Mouse (Mus musculus) urinary bladder, postnatal 10 days (tissue): Measurements from ENCODE around the gene Lrrc3c.
A peak's percentile ranks its signal among the peaks of the same experiment; 100 is the strongest.
"Not testable (repeated sequence)": the region's sequence is repeated elsewhere in the genome, so short reads cannot be mapped to it uniquely, and the experiment has no call there.

Source experiments
- DNase-seq: peaks from one replicate; pipeline ENCODE4 v3.0.0; 2022; ENCODE audit warnings: low spot score

Lrrc3c gene

DNA sequence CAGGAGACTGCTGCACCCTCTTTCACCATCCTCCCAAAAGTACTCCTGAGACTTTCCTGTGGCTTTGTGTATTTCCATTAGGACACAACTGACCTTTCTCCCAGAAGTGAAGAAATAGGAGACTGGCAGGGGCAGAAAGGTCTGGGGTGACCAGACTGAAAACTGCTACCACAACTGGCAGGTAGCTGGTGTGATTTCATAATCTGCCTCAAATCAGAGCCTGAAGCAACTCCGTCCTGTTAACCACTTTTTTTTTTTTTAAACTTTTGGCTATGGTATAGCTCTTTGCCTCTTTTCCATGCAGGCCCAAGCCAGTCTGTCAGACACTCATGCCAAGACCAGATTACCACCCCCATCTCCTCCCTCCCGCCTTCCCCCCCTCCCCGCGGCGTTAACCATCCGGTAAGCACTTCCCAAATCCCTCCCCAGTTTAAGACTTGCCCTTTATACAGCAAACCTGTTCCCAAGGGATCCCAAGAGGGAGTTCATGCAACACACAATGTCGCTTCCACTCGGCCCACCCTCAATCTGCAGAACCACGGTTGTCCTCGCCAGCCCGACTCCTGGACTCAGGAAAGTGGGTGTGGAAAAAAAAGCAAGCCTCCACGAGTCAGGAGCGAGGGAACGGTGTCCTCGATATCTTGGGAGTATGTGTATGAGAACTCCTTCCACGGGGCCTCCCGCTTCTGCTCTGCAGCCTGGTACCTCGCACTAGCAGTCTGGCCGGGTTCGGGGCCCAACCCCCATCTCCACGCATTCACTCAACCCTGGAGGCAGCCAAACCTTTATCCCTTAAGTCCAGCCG, 11.8 kb upstream of the Lrrc3c start:
- DNase-seq = no peak

DNA sequence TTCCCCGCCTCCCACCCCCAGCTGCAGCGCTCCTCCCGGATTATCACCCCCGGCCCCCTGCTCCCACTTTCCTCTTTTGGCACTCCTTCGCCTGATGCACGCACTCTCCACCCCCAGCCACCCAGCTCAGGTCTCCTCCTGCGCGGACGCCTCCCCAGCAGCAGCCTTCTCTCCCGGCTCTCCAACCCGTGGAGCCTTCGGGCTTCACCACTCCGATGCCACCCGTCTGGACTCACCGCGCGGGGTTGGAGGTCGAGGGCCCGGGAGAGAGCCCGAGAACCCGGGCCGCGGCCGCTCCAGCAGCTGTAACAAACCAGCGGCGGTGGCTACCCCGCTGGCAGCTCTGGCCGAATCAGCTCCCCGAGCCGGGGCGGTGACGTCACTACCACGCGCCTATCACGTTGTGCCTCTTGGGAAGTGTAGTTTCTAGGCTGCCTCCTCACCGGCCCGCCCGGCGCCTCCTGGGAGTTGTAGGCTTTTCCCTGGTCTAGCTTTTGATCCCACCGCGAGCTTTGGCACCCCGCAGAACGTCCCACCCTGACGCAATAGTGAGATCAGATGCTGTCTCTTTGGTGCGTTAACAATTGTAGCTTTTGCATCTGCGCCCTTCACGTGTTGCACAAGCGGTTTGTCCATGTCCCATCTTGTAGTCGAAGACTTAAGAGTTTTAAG, 11.1 kb upstream of the Lrrc3c start, which contains the start of gene Ormdl3:
Gene Ormdl3, minus strand, starts transcription at position 477 of the 672 bp plus-strand sequence.
- DNase-seq = peak; percentile 97

DNA sequence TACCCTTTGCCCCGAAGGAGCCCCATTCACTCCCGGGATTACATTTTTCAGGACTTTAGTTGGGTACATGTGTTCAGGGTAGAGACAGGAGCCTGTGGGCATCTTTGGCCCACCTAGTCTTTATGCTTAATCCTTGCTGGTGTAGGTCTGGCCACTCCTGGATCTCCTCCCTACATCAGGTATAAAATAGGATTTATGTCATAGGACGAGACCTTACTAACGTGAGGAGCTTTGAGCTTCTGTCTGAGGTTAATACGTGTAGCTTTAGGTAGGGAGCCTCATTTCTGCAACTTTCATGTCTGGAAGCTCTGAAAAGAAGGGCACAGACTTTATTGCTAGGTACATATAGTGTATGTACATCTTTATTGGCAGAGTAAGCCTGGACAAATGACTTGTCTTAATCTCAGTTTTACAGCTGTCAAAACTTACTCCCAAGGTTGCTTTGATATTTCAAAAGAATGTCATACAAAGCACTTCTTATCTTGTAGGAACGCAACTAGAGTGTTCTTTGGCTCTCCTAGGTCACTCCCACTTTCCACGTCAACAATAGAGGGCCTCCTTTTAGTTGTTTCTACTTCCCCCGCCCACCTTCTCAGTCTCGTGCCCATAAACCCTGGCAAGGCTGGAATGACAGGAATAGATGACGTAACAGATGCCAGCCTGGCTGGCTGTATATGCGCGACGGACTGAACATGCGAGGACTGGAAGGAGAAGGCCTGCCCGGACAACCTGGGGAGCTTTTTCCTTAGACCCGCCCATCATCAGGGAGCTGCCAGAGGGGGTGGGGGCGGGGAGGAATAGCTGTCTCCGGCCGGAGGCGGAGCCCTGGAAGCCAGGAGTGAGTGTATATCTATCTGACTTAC, 10.2 kb upstream of the Lrrc3c start:
- DNase-seq = peak; percentile 29

DNA sequence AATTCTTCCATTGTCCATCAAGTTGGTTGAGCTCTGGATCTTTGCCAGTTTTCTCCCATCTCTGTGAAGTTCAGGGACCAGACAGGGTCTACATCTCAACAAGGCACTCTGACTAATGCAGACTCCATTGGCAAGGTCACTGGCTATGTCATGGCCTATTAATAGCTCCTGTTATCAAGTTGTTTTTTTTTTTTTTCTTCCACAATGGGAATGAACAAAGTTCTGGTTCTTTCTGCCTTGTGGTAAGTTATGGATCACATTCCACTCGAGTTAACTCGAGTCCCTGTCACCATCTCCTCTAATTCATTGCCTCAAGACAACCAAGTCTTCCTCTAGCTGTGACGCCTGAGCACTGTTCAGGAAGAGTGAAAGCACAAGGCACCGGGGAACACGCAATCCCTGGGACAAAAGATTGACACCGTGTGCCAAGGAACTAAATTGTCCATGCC, 9.2 kb upstream of the Lrrc3c start:
- DNase-seq = no peak

DNA sequence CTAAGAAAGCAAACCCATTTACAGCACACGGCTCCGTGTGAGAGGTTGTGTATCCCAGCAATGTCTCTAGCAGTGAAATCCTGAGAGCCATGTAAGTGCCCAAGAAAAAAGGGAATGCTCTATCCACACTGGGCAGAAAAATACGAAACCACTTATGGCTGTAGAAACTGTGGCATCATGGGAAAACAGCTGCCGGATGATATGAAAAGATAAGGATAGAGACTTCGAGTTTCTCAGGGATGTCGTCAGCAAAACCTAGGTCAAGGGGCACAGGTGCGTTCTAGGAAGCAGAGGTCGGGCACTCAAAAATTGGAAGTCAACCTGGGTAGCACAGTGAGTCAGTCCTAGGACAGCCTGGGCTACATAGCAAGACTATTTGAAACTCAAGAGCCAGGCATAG, 8.8 kb upstream of the Lrrc3c start:
- no peak for DNase-seq

DNA sequence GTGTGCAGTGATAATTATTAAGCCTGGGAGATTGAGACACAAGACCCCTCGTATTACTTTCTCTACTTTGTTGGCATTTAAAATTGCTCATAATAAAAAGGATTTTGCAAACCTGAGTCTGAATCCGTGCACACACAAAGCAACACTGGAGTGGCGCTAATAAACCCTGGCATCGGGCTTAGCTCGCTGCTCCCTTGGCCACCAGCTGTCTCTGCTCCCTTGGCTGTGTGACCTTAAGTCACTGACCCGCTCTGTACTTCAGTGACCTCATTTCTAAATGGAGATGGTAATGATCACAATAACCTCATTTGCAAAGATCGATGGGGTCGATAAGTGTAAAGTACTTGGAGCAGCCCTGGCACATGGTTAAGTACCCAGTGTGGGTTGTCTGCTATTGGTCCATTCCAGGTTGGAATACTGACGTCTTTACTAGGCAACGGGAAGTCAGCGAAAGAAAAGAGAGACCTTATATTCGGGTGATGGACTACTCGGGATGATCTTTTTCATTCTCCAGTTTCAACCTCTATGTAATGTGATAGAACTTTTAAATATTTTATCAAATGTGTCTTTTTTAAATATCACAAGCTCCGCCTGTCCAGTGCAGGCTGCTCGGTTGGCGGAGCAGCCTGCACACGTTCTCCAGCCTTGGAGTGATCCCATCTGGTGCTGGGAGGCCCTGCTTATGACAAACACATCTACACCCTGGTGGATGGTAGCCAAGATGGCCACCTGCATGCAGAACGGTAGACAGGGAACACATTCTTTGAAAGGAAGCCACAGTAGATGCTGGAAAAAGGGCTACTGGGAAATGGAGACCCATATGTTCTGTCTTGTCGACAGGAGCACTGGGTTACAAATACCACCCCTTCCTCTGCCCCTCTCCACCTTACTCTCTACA, 7.3 kb upstream of the Lrrc3c start:
- DNase-seq = no peak

DNA sequence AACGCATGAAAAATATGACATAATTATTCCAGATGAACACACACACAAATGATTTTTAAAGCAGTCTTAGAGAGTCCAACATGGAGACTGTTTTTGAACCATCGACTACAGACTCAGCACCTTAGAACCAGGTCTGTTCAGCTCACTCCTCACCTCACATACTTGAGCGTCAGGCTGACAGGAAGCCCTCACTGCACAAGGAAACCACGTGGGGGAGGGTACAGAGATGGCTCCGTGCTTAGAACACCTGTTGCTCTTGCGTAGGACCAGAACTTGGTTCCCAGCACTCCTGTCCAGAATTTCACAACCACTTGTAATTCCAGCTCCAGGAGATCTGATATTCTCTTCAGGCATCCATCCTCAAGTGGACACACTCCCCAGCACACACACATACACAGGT, 3.1 kb upstream of the Lrrc3c start:
- DNase-seq = no peak

DNA sequence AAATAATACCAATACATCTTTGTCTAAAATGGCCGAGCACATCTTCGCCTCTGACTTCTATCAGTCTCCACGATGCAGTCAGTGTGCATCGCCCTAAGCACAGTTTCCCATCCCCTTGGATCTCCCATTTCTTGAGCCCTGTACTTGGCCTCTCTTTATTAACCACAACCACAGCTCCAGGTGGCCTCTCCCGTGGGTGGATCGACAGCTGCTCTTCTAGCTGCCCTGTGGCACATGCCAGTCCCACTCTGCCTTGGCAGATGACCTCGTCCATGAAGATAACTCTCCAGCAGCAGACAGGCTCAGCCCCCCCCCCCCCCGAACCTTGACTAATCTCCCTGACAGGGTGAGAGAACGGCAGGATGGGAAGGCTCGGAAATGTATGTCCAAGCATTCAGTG, 2.6 kb upstream of the Lrrc3c start:
- no peak for DNase-seq

DNA sequence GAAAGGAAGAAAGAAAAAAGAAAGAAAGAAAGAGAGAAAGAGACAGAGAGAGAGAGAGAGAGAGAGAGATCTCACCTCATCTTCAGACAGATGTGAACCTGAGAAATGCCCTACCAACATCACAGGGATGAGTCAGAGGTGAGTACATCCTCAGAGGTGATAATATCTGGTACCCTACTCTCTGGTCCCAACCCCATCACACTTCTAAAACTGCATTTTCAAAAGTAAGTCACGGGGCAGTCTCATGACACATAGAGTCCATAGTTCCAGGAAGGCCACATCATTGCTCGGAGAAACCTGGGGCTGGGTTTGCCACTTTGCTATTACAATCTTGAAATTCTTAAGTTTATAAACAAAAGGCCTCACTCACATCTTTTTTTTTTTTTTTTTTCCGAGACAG, 2.1 kb upstream of the Lrrc3c start:
- DNase-seq = no peak

DNA sequence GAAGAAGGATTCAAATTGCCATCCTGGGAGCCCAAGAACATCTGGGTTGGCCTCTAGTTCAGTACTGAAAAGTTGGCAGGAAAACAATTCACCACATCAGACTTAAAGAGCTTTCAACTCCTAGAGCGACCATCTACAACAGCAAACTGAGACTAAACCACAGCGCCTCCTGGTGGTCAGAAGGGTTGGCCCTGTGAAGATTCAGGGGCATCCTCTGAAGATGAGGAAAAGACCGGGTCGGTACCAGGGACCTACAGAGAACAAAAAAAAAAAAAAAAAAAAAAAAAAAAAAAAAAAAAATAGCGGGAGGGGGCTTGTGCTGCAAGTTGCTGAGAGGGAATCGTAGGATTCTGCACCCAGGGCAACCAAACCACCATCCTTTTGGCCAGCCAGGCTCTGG, 728 bp upstream of the Lrrc3c start:
- DNase-seq = no peak

DNA sequence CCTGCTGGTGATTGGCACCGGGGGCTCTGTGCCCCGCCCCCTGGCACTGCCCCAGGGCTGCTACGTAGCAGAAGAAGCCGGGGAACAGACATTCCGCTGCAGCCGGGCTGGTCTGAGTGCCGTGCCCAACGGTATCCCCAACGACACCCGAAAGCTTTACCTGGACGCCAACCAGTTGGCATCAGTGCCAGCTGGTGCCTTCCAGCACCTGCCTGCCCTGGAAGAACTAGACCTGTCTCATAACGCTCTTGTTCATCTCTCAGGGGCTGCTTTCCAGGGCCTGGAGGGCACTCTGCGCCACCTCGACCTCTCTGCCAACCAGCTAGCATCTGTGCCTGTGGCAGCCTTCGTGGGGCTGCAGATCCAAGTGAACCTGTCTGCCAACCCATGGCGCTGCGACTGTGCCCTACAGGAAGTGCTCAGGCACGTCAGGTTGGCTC, 780 bp downstream of the Lrrc3c start:
- DNase-seq = no peak

DNA sequence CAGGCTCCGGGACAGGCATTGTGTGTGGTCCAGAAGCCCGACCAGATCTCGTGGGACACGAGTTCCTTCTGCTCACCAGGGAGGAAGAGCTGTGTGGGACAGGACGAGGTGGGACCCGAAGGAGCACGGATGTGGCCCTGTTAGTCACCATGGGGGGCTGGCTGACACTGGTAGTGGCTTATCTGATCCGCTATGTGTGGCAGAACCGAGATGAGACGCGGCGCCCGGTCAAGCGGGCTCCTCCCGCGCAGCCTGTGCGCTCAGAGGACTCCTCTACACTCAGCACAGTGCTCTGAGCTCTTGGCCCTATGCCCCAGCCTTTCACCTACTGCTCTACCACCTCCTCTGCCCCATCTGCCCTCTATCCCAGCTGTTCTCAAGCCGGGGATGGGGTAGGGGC, 1.2 kb downstream of the Lrrc3c start:
- DNase-seq = no peak

DNA sequence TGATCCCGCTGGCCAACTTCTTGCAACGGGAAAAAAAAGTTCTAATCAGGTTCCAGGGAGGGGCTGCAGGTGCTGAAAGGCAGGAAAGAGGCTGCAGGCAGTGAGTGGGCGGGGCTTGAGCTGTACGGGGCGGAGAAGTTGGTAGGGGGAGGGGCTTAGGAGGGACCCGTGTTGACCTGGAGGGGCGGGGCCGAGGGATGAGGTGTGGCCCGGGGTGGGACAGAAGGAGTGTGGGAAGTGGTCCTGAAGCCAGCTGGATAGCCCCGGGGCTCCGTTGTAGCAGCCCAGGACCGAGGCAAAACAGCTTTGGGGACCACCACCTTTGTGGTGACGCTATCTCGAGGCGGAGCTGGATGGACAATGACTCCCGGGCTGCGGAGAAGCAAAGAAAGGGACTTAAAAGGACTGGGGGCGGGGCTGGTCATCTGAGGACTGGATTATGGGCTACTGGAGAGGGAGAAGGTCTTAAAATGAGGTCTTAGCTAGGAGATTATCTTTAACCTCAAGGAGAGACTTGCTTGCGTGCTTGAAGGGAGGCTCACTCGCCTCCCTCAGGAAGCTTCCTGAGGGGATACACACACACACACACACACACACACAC, 4.1 kb downstream of the Lrrc3c start:
- no peak for DNase-seq

DNA sequence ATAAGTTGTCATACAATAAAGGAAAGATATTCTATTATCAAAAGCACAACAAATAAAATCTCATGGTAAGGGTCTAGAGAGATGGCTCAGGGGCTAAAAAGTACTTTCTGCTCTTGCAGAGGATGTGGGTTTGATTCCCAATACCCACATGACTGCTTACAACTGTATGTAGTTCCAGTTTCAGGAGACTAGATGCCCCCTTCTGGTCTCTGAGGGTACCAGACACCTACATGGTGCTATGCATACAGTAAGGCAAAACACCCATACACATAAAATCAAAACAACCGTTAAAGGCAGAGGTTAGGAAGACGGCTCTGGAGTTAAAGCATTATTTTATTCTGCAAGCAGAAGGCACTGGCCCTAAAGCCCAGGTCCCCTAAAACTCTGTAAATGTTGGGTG, 5.9 kb downstream of the Lrrc3c start:
- no peak for DNase-seq

DNA sequence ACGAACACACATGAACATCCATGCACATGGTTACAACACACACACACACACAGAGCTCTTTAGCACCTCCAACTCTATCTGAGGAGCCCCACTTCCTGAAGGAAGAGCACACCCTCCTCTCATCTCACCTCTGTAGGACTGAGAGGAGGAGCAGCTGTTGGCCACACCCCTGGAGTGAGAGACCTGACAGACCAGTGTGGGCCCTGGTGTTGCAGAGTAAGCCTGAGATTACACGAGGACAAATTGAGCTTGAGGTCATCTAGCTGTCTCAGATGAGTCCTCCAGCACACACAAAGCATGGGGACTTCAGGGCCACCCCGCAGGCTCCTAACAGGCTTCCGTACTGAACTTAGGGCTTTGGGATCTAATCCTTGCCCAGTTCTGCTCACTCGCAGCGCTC, 6.8 kb downstream of the Lrrc3c start:
- not testable (repeated sequence) for DNase-seq

DNA sequence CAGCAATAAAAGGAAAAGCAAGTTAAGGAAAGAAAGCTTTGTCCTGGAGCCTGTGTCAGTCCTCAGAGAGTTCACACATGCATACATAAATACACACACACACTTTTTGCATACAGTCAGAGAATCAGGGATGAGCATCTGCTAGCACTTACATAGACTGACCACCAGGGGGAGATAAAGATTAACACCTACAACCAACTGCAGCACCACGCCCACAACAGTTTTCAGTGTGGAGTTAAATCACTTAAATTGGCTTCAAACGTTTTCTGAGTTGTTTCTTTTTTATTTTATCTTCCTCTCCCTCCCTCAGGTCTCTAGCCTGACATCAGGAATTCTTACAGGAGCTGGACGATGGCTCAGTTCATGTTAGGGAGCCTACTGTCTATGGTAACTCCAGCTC, 8.7 kb downstream of the Lrrc3c start:
- no peak for DNase-seq

DNA sequence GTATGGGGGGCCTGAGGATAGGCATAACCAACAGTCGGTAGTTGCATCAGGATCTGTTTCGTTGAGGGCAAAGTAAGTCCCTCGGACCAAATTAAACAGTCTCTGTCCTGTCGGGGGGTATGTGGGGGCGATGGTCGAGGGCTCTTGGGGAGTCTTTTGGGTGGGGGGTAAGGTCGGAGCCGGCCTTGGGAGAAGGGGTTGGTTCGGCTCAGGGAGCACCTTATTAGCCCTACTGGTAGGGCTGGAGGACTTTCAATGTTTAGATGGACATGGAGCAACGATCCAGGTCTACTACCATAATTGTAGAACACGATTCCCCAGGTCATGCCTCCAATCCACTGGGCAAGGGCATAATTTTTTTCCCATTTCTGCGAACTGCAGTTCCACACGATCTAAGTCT, 22.7 kb downstream of the Lrrc3c start:
- DNase-seq = no peak

DNA sequence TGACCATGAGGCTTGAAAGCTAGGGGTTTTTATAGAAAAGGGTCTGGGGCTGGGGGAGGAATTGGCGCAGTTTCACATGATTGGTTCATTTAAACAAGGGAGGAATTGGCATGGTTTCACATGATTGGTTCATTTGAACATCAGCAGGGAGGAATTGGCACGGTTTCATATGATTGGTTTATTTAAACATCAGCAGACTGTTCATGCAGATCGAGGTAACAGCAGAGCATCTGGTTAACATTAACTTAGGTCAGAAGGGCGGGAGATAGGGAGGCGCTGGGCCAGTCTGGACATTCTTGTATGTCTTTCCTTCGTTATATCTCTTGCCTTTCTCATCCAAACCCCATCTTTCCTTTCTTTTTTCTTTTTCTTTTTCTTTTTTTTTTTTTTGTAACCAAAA, 25.9 kb downstream of the Lrrc3c start:
- not testable (repeated sequence) for DNase-seq

DNA sequence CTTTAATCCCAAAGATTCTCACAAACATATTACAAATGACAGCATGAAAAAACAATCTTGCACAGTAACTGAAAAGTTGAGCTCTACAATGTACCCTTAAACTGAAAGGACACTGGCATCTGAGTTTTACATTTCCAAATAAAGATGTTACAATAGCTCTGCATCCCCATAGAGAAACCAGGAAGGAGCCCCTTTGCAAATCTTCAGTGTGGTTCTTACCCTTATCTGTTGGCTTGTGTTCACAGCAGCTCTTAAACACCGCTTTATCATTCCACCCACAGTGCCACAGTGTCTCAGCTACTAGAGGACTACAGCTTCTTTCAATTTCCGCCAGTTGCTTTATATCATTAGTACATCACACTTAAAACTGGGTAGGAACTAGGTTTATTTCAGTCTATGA, 26.3 kb downstream of the Lrrc3c start:
- DNase-seq = not testable (repeated sequence)

DNA sequence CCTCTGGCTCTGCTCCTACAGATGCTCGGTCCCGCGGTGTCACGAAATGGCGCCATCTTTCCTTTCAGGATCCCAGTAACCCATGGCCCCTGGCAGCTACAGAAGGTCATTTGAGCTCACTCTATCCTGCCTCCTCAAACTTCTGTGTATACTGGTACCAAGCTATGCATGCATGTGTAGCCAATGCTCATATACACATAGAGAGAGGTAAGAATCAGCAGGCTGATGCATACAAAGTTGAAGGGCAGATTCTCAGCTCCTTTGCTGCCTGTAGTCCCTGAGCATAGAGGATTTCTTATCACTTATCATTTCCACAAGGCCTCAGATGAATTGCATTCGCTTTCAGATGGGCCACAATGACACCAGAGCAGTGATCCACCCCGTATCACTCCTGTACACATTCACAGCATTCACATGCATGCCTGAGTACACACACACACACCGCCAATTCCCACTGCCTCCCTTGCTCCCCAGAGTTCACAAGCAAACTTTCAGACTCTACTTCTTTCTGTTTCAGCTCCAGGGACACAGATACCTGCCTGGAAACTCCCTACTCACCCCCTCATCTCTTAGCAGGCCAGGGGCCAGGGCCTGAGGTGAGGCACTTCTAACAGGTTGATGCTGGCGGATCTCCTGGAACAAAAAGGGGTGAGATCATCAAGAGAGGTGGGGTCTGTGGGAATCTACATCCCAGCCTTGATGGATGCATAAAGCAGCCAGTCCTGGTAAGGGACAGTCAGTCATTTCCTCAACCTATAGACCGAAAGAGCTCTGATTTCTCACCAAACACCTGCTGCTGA, 27.7 kb downstream of the Lrrc3c start, which contains the start of the genes Gm12355 and Gsdma3:
Gene Gm12355, minus strand, starts transcription at position 51 of the 800 bp plus-strand sequence.
Gene Gsdma3, plus strand, starts transcription at position 750 of the 800 bp plus-strand sequence.
- DNase-seq = no peak
